ENCODE assay signal across 9 mouse cellular contexts in genomic region chr17:86215771-86216170, GRCm38 (mm10). TPM values are rescaled to one million over a fixed set of nuclear protein-coding genes. Genes with fewer than 3 reads are reported as not detected.
DNase-seq lines count a peak whose midpoint lies in the region; ATAC-seq and TF ChIP-seq lines count a peak whose summit lies in the region.
"Had no signal": no experiment of that assay in that cellular context is flagged by ENCODE, and none has a peak within 500 bp of the region (broad histone marks: within the 10 kb centered on the region; RNA-seq: fewer than 3 reads in every experiment).

No protein-coding gene starts in this region.

- no peak for ATAC-seq in neural tube, embryonic 15.5 days (ENCODE audit: low FRiP score)

- no peaks in the 10 kb centered on the region for H3K9me3 ChIP-seq in neural tube, embryonic 15.5 days (replicated peaks)
- H3K9me3 ChIP-seq: limb, embryonic 13.5 days had no signal

- H3K4me1 ChIP-seq in bone marrow, adult 2 months (ENCODE audit: control insufficient read depth, insufficient read depth, low read length) = no peaks in the 10 kb centered on the region
- no peaks in the 10 kb centered on the region for H3K4me1 ChIP-seq in liver, adult 2 months (ENCODE audit: control insufficient read depth, insufficient read depth, low read length)
- H3K4me1 ChIP-seq in spleen, adult 2 months (ENCODE audit: control insufficient read depth, insufficient read depth, insufficient read length) = no peaks in the 10 kb centered on the region
- peaks cover 4% of the 10 kb centered on the region; the same call in 1 of the 2 replicates for H3K4me1 ChIP-seq in neural tube, embryonic 15.5 days
- H3K4me1 ChIP-seq: limb, embryonic 13.5 days had no signal

- H3K36me3 ChIP-seq in liver, adult 2 months (ENCODE audit: control insufficient read depth, insufficient read depth, low read length) = no peaks in the 10 kb centered on the region
- no peaks in the 10 kb centered on the region for H3K36me3 ChIP-seq in spleen, adult 2 months (ENCODE audit: control insufficient read depth, insufficient read depth, low read length)
- H3K36me3 ChIP-seq in neural tube, embryonic 15.5 days = no peaks in the 10 kb centered on the region
- H3K36me3 ChIP-seq: limb, embryonic 13.5 days had no signal

- no peak for TF ChIP-seq POLR2A in bone marrow, adult 2 months (IDR thresholded peaks at IDR 0.05; ENCODE audit: borderline replicate concordance, control insufficient read depth, low read depth, low read length)
- no peak for TF ChIP-seq POLR2A in liver, adult 2 months (IDR thresholded peaks at IDR 0.05; ENCODE audit: extremely low read depth, insufficient read depth, low read length)
- no peak for TF ChIP-seq POLR2A in spleen, adult 2 months (IDR thresholded peaks at IDR 0.05; ENCODE audit: low read depth, low read length)

- peak; percentile 44 for DNase-seq in ovary, postnatal 36 days (ENCODE audit: low spot score)
- DNase-seq in ovary, adult 18-20 months (ENCODE audit: low spot score) = no peak
- DNase-seq in liver, adult 2 months (ENCODE audit: extremely low read depth, low read depth, low spot score) = peak; percentile 63
- peak; percentile 29 to 66 for DNase-seq in spleen, adult 2 months (ENCODE audit: low read depth in 1 of 2, low spot score in 2 of 2)
- DNase-seq in retina, postnatal 1 day = no peak
- no peak for DNase-seq in neural tube, embryonic 10.5 days (ENCODE audit: extremely low spot score, low spot score)

- TF ChIP-seq CTCF in bone marrow, adult 2 months (IDR thresholded peaks at IDR 0.05; ENCODE audit: control insufficient read depth, insufficient read depth, low read length) = peak; percentile 76
- TF ChIP-seq CTCF in liver, adult 2 months (IDR thresholded peaks at IDR 0.05; ENCODE audit: low read depth, low read length) = peak; percentile 92
- peak; percentile 75 for TF ChIP-seq CTCF in spleen, adult 2 months (IDR thresholded peaks at IDR 0.05; ENCODE audit: extremely low read depth, insufficient read depth, insufficient read length, insufficient replicate concordance)

- H3K27ac ChIP-seq in bone marrow, adult 2 months (ENCODE audit: control insufficient read depth, insufficient read depth, low read depth, low read length, poor library complexity) = no peak overlapping the region
- H3K27ac ChIP-seq in liver, adult 2 months (replicated peaks; ENCODE audit: insufficient read depth, low read depth, low read length) = no peak overlapping the region
- no peak overlapping the region for H3K27ac ChIP-seq in spleen, adult 2 months (ENCODE audit: insufficient read depth, low read length)
- H3K27ac ChIP-seq in neural tube, embryonic 15.5 days (replicated peaks) = no peak overlapping the region
- H3K27ac ChIP-seq: limb, embryonic 13.5 days had no signal

- H3K4me2 ChIP-seq in neural tube, embryonic 15.5 days = no peak overlapping the region
- H3K4me2 ChIP-seq: limb, embryonic 13.5 days had no signal

- H3K9ac ChIP-seq in liver, adult 2 months (ENCODE audit: low read depth, low read length) = no peak overlapping the region
- H3K9ac ChIP-seq in neural tube, embryonic 15.5 days (replicated peaks) = no peak overlapping the region
- H3K9ac ChIP-seq: limb, embryonic 13.5 days had no signal

- H3K4me3 ChIP-seq in bone marrow, adult 2 months (replicated peaks; ENCODE audit: control insufficient read depth, low read depth, low read length) = no peak overlapping the region
- no peak overlapping the region for H3K4me3 ChIP-seq in liver, adult 2 months (ENCODE audit: insufficient read depth, low read depth, low read length)
- no peak overlapping the region for H3K4me3 ChIP-seq in spleen, adult 2 months (ENCODE audit: extremely low read depth, insufficient read depth, insufficient read length)
- no peak overlapping the region for H3K4me3 ChIP-seq in neural tube, embryonic 15.5 days (replicated peaks)
- H3K4me3 ChIP-seq: limb, embryonic 13.5 days had no signal

- H3K27me3 ChIP-seq in liver, adult 2 months (ENCODE audit: control insufficient read depth, insufficient read depth, low read length) = no peaks in the 10 kb centered on the region
- no peaks in the 10 kb centered on the region for H3K27me3 ChIP-seq in spleen, adult 2 months (ENCODE audit: control insufficient read depth, insufficient read depth, low read length)
- no peaks in the 10 kb centered on the region for H3K27me3 ChIP-seq in neural tube, embryonic 15.5 days (replicated peaks)
- H3K27me3 ChIP-seq: limb, embryonic 13.5 days had no signal

- H3K79me2 ChIP-seq in liver, adult 2 months (ENCODE audit: control insufficient read depth, insufficient read depth, low read length) = peaks cover 26% of the 10 kb centered on the region; the same call in 1 of the 2 replicates

- 54% methylated on average over 7 of the region's 7 CpGs for WGBS in bone marrow, adult 2 months
- WGBS in liver, adult 2 months = 59% methylated on average over 7 of the region's 7 CpGs
- 68% methylated on average over 7 of the region's 7 CpGs for WGBS in spleen, adult 2 months
- WGBS in neural tube, embryonic 15.5 days = 78% methylated on average over 7 of the region's 7 CpGs

RNA-seq across cellular contexts. Expression of gene Prkce, which starts 48.2 kb away (rescaled TPM):
- 3.5 and 4.8 TPM in 2 replicates for polyA plus RNA-seq in bone marrow, adult 2 months (2011; ENCODE audit: insufficient read depth, insufficient read length, low replicate concordance, missing spikeins)
- 6.4 and 7.2 TPM in 2 replicates for total RNA-seq in liver, adult 2 months (2014; rRNA removed)
- 1.7 and 2.0 TPM in 2 replicates for polyA plus RNA-seq in liver, adult 2 months (2012; rRNA removed)
- 4.8 and 5.8 TPM in 2 replicates for polyA plus RNA-seq in spleen, adult 2 months (2012; rRNA removed)
- polyA plus RNA-seq in neural tube, embryonic 15.5 days (2015; fragmentation: Nextera tagmentation; extraction: Ambion mirVana) = 35.7 and 48.0 TPM in 2 replicates

Comparison
In these comparisons a context has a peak if more than half of its experiments do, and no peak if none do; other contexts are left out.
1. DNase-seq: peak in ovary, postnatal 36 days (single experiment), liver, adult 2 months (single experiment) and spleen, adult 2 months (2 of 2); none in ovary, adult 18-20 months (single experiment), retina, postnatal 1 day (single experiment) and neural tube, embryonic 10.5 days (single experiment).
2. Peak in every context shown above with its lines, with median percentiles within 50 percentile points of each other: CTCF ChIP-seq.